Mouse (Mus musculus) v-Abl transformed pro-B cells (cell line): ENCODE measurements around the gene Fam92b.

Experiments used
- in situ Hi-C, 2 experiments: fragments of 400-800 bp; cut with MboI; formaldehyde crosslinking; loops; one replicate each; pipeline ENCODE4 v1.15.1; 2025; ENCODE audit not compliant: unreplicated experiment in 2 of 2

The Fam92b gene

GRCm38 (mm10) chr8:120190810-120191413 lies 13.6 kb upstream of the Fam92b start:
- in situ Hi-C loops = no loop called here

DNA sequence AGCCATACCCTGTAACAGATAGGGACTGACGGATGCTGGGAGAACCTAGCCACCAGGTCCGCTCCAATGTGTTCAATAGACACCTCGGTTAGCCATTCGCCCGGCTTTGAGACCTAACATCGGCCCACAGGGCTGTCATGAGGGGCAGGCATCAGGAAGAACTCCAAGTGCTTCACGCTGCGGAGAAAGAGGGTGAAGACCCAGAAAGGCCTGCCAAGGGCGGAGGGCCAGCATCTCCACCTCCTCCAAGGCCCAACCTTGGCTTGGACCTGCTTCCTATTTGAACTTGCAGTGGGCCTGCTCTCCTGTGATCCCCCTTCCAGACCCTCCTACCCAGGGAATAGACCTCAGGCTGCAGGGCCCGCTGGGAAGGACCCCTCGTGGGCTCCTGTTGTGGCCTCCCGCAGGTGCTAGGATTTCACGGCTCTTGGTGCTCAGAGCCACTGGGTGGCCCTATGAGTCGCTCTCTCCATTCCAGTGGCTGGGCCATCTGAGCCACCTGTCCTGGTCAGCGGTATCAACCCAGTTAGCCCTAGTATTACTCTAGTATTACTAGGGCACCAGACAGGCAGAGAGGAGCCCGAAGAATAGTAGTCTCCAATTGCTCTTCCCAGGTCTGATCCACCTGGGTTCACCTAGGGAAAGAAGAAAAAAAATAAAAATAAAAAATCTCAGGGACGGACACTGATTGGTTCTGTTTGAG lies 13.0 kb upstream of the Fam92b start:
- in situ Hi-C loops = no loop called here

- in situ Hi-C loops = no loop called here
These were observed 12.2 kb upstream of the Fam92b start for GRCm38 (mm10) chr8:120189440-120189839.

GRCm38 (mm10) chr8:120188510-120188909 lies 11.2 kb upstream of the Fam92b start:
- in situ Hi-C loops = no loop called here

DNA sequence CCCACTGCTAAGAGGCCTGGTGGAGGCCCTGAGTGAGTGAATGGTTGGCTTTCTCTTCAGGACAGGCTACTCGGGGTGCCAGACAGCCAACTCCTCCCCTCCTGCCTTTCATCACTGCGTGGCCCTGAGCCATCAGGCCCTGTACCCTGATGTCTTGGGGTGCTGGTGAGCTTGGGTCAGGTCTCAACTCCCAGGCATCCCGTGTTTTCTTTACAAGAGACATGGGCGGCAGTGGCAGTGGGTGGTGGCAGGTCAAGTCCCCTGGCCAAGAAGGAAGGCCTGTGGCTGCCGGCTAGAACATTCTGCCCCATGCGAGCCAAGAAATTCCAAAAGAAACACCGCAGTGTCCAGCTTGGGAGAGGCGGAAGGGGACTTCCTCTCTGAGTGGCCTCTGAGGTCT lies 9.2 kb upstream of the Fam92b start:
- in situ Hi-C loops = no loop called here

GRCm38 (mm10) chr8:120184850-120185792 lies 7.9 kb upstream of the Fam92b start:
- in situ Hi-C loops = loop anchor here (5.0 kb wide), 3 partner anchors 62 to 427 kb away; no protein-coding TSS in a partner anchor

GRCm38 (mm10) chr8:120184366-120184765 lies 7.1 kb upstream of the Fam92b start:
- in situ Hi-C loops = loop anchor here (5.0 kb wide), 3 partner anchors 63 to 428 kb away; no protein-coding TSS in a partner anchor

- in situ Hi-C loops = loop anchor here (5.0 kb wide), 3 partner anchors 65 to 430 kb away; no protein-coding TSS in a partner anchor
These were observed 4.7 kb upstream of the Fam92b start for GRCm38 (mm10) chr8:120181861-120182414.

GRCm38 (mm10) chr8:120181274-120181673 lies 4.0 kb upstream of the Fam92b start:
- in situ Hi-C loops = loop anchor here (5.0 kb wide), 3 partner anchors 66 to 431 kb away; no protein-coding TSS in a partner anchor

DNA sequence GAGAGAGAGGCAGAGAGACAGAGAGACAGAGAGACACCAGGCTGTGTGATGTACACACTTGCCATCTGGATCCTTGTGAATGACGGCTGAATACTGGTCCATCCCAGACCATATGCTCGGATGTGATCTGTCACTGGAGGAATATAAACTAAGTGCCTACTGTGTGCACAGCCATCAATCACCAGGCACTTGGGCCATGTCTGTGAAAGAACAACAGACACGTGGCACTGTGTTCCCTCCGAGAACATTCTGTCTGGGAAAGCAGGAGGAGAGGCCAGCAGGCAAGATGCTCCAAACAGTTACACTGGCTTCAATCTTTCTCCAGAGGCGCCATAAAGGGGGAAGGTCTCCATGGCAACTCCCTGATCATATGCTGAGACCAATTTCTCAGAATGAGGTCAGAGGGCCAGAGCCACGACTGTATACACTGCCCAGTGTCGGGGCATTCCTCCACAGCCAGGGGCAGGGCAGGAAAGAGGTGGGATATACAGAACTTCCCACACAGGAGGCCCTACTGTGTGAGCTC lies 3.2 kb upstream of the Fam92b start:
- in situ Hi-C loops = loop anchor here (5.0 kb wide), 3 partner anchors 67 to 432 kb away; no protein-coding TSS in a partner anchor

DNA sequence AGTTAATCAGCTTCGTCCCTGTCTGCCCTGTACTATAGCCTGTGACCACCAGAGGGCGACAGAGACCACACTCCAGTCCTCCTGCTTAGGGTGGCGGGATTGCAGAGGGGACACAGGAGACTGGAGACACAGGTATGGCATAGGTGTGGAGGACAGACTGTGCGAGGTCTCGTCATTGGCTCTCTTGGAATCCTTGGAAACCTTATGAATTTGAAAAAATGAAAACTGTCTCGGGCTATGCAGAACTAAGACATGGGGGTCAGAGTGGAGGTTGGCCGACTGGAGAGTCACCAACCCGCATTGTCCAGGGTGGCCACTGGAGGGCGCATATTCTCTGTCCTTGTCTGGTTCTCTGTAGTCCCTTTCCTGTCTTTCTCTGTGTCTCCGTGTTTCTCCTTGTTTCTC lies 1.8 kb upstream of the Fam92b start:
- in situ Hi-C loops = loop anchor here in 1 of 2 experiments (10.0 kb wide), 1 partner anchor 234 kb away; no protein-coding TSS in a partner anchor

GRCm38 (mm10) chr8:120178124-120178514 lies 853 bp upstream of the Fam92b start:
- in situ Hi-C loops = loop anchor here in 1 of 2 experiments (10.0 kb wide), 1 partner anchor 233 kb away; no protein-coding TSS in a partner anchor

DNA sequence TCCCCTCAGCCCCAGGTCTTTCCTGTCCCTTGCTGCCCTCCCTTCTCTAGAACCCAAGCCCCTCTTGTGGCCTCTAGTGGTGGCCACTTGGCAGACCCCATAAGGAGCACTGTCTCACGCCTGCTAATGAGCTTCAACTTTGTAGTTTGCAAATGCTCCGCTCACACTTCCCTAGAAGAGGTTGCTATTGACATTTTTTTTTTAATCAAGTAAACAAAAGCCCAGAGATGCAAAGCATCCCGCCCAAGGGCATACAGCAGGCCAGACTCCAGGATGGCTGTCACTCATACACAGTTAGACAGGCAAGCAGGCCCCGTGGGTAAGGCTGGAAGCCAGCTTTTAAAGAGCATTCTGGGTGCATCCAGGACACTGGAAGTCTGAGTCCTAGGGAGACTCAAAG lies 661 bp downstream of the Fam92b start:
- in situ Hi-C loops = loop anchor here in 1 of 2 experiments (10.0 kb wide), 1 partner anchor 232 kb away; no protein-coding TSS in a partner anchor

GRCm38 (mm10) chr8:120174606-120175005 lies 2.7 kb downstream of the Fam92b start:
- in situ Hi-C loops = loop anchor here (5.0 to 10.0 kb wide), 2 partner anchors 227 to 230 kb away; no protein-coding TSS in a partner anchor

- in situ Hi-C loops = loop anchor here (5.0 to 10.0 kb wide), 2 partner anchors 226 to 228 kb away; no protein-coding TSS in a partner anchor
These were observed 4.1 kb downstream of the Fam92b start for GRCm38 (mm10) chr8:120173195-120173594.

DNA sequence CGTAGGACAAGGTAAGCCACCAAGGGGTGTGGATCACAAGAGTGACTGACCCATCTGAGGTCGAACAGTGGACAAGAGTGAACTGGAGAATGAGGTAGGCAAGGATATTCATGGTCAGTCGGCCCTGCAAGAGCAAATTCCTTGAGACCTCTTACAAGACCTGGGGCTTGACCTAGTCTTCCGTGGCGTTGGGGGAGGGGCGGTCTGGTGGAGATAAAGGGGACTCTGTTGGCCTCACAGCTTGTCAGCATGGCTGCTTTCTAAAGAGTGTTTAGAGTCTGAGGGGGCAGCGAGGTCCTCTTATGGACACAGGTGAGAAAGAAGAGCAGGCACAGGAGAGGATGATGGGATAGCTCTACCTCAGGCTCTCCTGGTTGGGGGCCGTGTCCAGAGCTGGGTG lies 8.1 kb downstream of the Fam92b start:
- in situ Hi-C loops = no loop called here

DNA sequence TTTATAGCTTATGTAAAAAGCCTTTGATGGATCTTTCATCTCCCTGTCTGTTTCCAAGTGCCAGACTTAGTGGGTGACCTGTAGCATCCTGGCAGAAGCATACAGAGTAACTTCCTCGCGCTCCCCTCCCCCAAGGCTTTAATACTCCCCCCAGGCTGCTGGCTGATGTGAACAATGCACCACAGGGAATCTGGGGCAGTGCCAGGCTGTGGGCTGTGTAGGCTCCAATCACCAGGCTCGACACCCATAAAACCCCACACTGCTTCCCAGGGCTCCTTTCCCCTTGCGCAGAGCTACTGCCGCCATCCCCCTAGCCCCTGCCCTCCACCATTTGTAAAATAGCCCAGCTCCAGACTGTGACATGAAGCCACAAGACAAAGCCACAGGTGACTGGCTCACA lies 9.4 kb downstream of the Fam92b start:
- in situ Hi-C loops = no loop called here

DNA sequence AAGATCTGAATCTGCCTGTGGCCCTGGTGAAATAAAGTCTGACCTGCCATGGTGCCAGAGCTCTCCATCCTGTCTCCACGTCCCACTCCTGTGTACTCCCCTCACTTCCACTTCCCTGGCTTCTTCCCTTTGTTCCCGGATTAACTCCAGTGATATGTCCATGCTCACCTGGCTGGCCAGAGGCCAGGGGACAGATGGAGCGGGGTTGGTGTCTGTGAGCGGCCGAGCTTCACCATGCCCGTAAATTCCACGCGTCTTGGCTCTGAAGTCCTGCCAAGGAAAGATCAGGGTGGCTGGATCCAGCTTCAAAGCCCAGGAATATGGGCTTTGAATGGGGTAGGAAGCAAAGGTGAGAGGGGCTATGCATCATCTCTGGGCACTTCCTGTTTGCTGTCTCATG lies 10.1 kb downstream of the Fam92b start:
- in situ Hi-C loops = no loop called here

DNA sequence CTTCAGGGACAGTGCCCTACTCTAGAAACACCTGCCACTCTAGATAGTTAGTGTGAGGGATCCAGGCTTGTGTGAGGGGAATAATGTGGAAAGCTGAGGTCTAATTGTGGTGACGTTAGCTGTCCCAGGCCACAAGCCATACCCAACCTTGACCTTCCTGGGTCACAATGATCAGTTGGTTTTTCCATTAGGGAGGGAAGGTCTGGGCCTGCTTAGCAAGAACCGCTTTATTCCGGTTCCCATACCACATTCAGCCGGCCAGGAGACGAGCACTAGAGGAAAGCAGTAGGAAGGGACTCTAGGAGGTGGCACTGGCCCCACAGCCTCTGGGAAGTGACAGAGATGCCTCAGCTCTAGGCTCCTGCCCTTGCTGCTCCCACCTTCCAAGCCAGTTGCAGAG lies 13.2 kb downstream of the Fam92b start:
- in situ Hi-C loops = no loop called here

GRCm38 (mm10) chr8:120163376-120163775 lies 13.9 kb downstream of the Fam92b start:
- in situ Hi-C loops = no loop called here
